Mouse (Mus musculus) midbrain, embryonic 10.5 days (tissue): ENCODE measurements around the gene Lix1l. TPM values are rescaled to one million over a fixed set of nuclear protein-coding genes. Genes with fewer than 3 reads are reported as not detected.

ENCODE experiments used
- DNase-seq: peaks from one replicate; pipeline ENCODE4 v3.0.0-alpha.2; 2017; ENCODE audit warnings: low spot score
- H3K27ac ChIP-seq: fragments of 300-500 bp; sonication (generic); replicated peaks from 2 replicates; pipeline ENCODE4 v1.5.1; 2016; ENCODE audit warnings: mild to moderate bottlenecking
- H3K27me3 ChIP-seq: fragments of 300-500 bp; sonication (generic); 2 replicates; pipeline ENCODE4 v1.6.1; 2016; ENCODE audit warnings: low read depth, mild to moderate bottlenecking; ENCODE audit not compliant: poor library complexity, severe bottlenecking
- H3K36me3 ChIP-seq: fragments of 300-500 bp; sonication (generic); 2 replicates; pipeline ENCODE4 v1.6.1; 2016; ENCODE audit warnings: mild to moderate bottlenecking, moderate library complexity
- H3K4me1 ChIP-seq: fragments of 300-500 bp; sonication (generic); 2 replicates; pipeline ENCODE4 v1.6.1; 2016
- H3K4me3 ChIP-seq: fragments of 300-500 bp; sonication (generic); 2 replicates; pipeline ENCODE4 v1.5.1; 2016; ENCODE audit warnings: mild to moderate bottlenecking, moderate library complexity
- H3K9me3 ChIP-seq: fragments of 300-500 bp; sonication (generic); replicated peaks from 2 replicates; pipeline ENCODE4 v1.6.1; 2016; ENCODE audit warnings: mild to moderate bottlenecking
- whole genome bisulfite sequencing: fragments of 180-500 bp; shearing (Covaris S2); methylation state at CpG from one replicate; pipeline ENCODE4 v1.1.7; 2016; 5-methylcytosine and 5-hydroxymethylcytosine counted together
- polyA plus RNA-seq: library from polyadenylated mRNA; unstranded; fragments of >200 nt; fragmentation: Nextera tagmentation; extraction: Ambion mirVana; gene quantifications from 2 replicates; pipeline ENCODE4 v1.2.1, GENCODE M21; 2016

Gene Lix1l
- polyA plus RNA-seq, 1 experiment from 2014 or later, result 5.3 TPM

GRCm38 (mm10) chr3:96579239-96579750 lies 21.7 kb upstream of the Lix1l start:
- no peak for DNase-seq
- 0 out of 2 replicates have a peak overlapping the region, but pooled peaks have one; percentile 42 for H3K27ac ChIP-seq
- H3K9me3 ChIP-seq, result no peaks in the 10 kb centered on the region
- peaks cover 48% of the 10 kb centered on the region for H3K4me1 ChIP-seq
- H3K4me3 ChIP-seq, result no peak overlapping the region
- peaks cover 16% of the 10 kb centered on the region for H3K27me3 ChIP-seq
- 79% methylated on average over 4 of the region's 4 CpGs for WGBS
- no peaks in the 10 kb centered on the region for H3K36me3 ChIP-seq

DNA sequence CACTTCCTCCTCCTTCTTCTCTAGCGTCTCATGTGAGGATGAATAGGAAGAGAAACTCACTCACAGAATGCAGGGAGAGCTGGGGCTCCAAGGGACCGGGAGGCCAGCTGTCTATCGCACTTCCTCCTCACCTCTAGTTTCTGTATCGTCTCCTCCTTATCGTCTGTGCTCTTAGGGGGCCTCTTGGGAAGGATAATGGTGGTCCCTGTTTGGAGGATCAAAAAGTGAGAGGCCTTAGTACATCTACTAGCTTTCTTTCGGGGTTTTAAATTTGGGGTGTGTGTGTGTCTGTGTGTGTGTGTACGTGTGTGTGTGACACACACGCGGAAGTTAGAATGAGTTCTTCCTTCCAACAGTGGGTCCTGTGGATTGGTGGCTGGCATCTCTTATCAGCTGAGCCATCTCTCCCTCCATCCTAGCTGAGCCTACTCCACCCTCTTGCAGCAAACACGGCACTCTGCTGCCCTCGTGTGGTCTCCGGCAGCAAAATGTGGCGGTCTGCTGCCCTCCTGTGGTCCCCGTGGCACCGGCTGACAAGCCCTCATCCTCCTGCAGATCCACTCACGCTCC lies 21.0 kb upstream of the Lix1l start:
- Histone ChIP-seq H3K4me1 (peaks cover 48% of the 10 kb centered on the region), H3K27ac (peak overlapping the region; percentile 43; the same call in 1 of the 2 replicates), H3K27me3 (peaks cover 16% of the 10 kb centered on the region), H3K9me3 (no peaks in the 10 kb centered on the region), H3K4me3 (peak overlapping the region; percentile 47), H3K36me3 (no peaks in the 10 kb centered on the region)
- WGBS, result 11% methylated on average over 16 of the region's 16 CpGs
- peak; percentile 90 for DNase-seq

- Histone ChIP-seq H3K4me1 (peaks cover 39% of the 10 kb centered on the region), H3K4me3 (no peak overlapping the region), H3K27ac (no peak overlapping the region), H3K27me3 (peaks cover 16% of the 10 kb centered on the region), H3K9me3 (no peaks in the 10 kb centered on the region), H3K36me3 (no peaks in the 10 kb centered on the region)
- WGBS, result 46% methylated on average over 6 of the region's 6 CpGs
- DNase-seq, result no peak
Measured at GRCm38 (mm10) chr3:96581141-96581540, 19.8 kb upstream of the Lix1l start.

GRCm38 (mm10) chr3:96581771-96582515 lies 19.0 kb upstream of the Lix1l start:
- Histone ChIP-seq H3K4me1 (peaks cover 31% of the 10 kb centered on the region), H3K27me3 (peaks cover 16% of the 10 kb centered on the region), H3K9me3 (no peaks in the 10 kb centered on the region), H3K27ac (no peak overlapping the region), H3K36me3 (no peaks in the 10 kb centered on the region), H3K4me3 (no peak overlapping the region)
- WGBS, result 86% methylated on average over 16 of the region's 16 CpGs
- DNase-seq, result no peak

DNA sequence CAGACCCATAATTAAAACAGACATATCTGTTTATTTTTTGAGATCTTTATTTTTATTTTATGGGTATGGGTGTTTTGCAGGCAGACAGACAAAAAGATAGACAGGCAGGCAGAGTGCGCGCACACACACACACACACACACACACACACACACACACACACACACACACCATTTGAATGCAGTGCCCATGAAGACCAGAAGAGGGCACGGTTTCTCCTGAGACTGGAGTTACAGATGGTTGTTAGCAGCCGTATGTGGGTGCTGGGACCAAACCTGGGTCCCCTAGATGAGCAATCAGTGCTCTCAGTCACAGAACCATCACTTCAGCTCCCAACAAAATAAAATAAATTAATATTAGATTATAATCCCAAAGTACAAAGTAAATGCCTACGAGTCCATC lies 17.6 kb upstream of the Lix1l start:
- Histone ChIP-seq H3K9me3 (0 out of 2 replicates have a peak, but pooled peaks cover 2% of the 10 kb centered on the region), H3K36me3 (no peaks in the 10 kb centered on the region), H3K4me3 (no peak overlapping the region), H3K4me1 (peaks cover 22% of the 10 kb centered on the region), H3K27me3 (peaks cover 16% of the 10 kb centered on the region), H3K27ac (no peak overlapping the region)
- 90% methylated on average over 5 of the region's 5 CpGs for WGBS
- no peak for DNase-seq

GRCm38 (mm10) chr3:96590657-96591056 lies 10.3 kb upstream of the Lix1l start:
- peaks cover 11% of the 10 kb centered on the region for H3K27me3 ChIP-seq
- WGBS, result 81% methylated on average over 4 of the region's 4 CpGs
- peaks cover 20% of the 10 kb centered on the region for H3K4me1 ChIP-seq
- no peak overlapping the region for H3K4me3 ChIP-seq
- 0 out of 2 replicates have a peak, but pooled peaks cover 2% of the 10 kb centered on the region for H3K9me3 ChIP-seq
- H3K36me3 ChIP-seq, result no peaks in the 10 kb centered on the region
- no peak for DNase-seq
- H3K27ac ChIP-seq, result no peak overlapping the region

GRCm38 (mm10) chr3:96593374-96593773 lies 7.6 kb upstream of the Lix1l start:
- Histone ChIP-seq H3K4me3 (peak overlapping the region; percentile 70), H3K9me3 (no peaks in the 10 kb centered on the region), H3K27ac (peak overlapping the region; percentile 86), H3K27me3 (peaks cover 32% of the 10 kb centered on the region), H3K36me3 (no peaks in the 10 kb centered on the region), H3K4me1 (peaks cover 47% of the 10 kb centered on the region)
- DNase-seq, result no peak
- WGBS, result 2% methylated on average over 10 of the region's 10 CpGs

- peaks cover 53% of the 10 kb centered on the region for H3K4me1 ChIP-seq
- H3K36me3 ChIP-seq, result no peaks in the 10 kb centered on the region
- under 1% methylated on average over 38 of the region's 38 CpGs for WGBS
- H3K9me3 ChIP-seq, result no peaks in the 10 kb centered on the region
- peak within 1 kb of the TSS; percentile 70 for H3K4me3 ChIP-seq
- DNase-seq, result peak; percentile 95
- H3K27me3 ChIP-seq, result peaks cover 38% of the 10 kb centered on the region
- peak within 1 kb of the TSS; percentile 86 for H3K27ac ChIP-seq
Measured at GRCm38 (mm10) chr3:96593790-96594560, 7.0 kb upstream of the Lix1l start, which contains the start of gene Polr3gl. TSS of gene Polr3gl (minus strand) at chr3:96594181.

DNA sequence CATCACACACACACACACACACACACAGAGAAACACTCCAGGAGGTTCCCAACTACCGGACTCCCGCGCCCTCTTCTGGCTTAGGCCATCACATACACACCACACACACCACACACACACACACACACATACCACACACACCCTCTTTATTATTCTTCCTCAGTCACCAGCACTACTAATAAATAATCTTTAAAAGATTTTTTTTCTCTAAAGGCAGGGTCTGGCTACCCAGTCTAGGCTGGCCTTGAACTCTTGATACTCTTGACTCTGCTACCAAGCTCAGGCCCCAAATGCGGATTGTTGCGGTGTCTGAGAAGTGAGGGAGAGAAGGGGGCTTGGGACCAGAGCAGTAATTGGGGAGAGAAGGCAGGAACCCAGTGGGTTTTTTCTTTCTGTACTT lies 6.1 kb upstream of the Lix1l start:
- H3K27ac ChIP-seq, result no peak overlapping the region
- H3K36me3 ChIP-seq, result no peaks in the 10 kb centered on the region
- DNase-seq, result no peak
- peaks cover 59% of the 10 kb centered on the region for H3K4me1 ChIP-seq
- no peaks in the 10 kb centered on the region for H3K9me3 ChIP-seq
- 77% methylated on average over 5 of the region's 5 CpGs for WGBS
- peaks cover 46% of the 10 kb centered on the region for H3K27me3 ChIP-seq
- no peak overlapping the region for H3K4me3 ChIP-seq

DNA sequence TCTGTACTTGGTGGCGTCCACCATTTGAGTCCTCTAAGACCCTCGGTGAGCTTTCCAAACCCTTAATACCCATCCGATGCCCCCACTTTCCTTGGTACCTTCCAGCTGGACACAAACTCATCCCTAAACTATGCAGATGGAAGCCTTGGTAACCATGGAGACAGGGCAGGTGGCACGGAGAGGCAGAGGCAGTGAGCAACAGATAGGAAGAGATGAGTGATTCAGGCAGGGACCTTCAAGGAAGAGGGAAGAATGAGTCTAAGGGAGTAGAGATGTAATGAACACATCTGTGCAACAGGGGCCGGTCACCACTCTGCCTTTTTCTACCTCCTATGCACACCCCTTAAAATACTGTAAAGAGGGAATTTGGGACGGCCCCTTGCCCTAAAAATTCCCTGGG lies 5.3 kb upstream of the Lix1l start:
- no peak for DNase-seq
- 32% methylated on average over 6 of the region's 6 CpGs for WGBS
- Histone ChIP-seq H3K9me3 (no peaks in the 10 kb centered on the region), H3K27ac (no peak overlapping the region), H3K36me3 (no peaks in the 10 kb centered on the region), H3K27me3 (peaks cover 51% of the 10 kb centered on the region), H3K4me1 (peaks cover 67% of the 10 kb centered on the region), H3K4me3 (peak overlapping the region; percentile 66)

DNA sequence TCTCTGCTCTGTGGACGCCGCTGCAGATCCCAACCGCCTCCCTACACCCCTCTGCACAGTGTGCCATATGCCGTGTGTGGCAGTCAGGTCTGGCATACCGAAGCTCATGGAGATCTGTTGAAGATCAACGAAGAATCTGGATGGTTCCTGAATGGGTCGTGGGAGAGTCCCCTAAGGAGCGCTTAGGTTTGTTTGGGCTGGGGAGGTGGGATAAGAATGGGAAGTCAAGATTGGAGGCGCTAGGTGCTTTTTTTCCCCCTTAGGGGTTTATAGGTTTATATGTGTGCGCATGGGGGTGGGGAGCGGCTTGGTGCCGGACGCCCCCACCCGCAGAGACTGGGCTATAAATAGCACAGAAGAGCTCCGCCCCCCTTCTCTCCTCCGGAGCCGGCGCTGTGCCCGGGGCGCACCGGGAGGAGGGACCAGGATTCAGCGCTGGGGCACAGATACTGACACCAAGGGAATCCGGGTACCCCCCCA lies 4.7 kb upstream of the Lix1l start, which contains the start of gene Ankrd34a:
Gene Ankrd34a, plus strand, starts transcription at position 409 of the 480 bp plus-strand sequence.
- Histone ChIP-seq H3K27ac (peak within 1 kb of the TSS; percentile 89), H3K4me1 (peaks cover 72% of the 10 kb centered on the region), H3K27me3 (peaks cover 51% of the 10 kb centered on the region), H3K9me3 (no peaks in the 10 kb centered on the region), H3K4me3 (peak within 1 kb of the TSS; percentile 66), H3K36me3 (no peaks in the 10 kb centered on the region)
- under 1% methylated on average over 23 of the region's 23 CpGs for WGBS
- peak; percentile 30 for DNase-seq

DNA sequence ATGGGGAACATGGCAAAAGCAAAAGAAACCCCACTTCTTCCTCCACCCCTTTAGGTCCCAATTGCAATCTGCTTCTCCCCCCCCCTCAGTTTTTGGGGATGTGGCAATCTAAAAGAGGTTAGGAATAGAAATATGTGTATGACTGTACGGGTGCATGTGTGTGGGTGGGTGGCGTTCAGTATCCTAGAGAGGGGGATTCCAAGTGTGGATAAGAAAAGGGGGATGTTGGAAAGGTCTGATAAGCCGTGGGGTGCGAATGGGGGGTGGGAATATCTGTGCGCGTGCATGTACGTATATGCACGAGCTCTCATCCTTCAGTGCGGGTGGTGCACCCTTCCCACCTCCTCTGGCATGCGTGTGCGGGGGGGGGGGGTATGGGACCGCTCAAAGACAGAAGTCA lies 4.1 kb upstream of the Lix1l start:
- peak overlapping the region; percentile 66 for H3K4me3 ChIP-seq
- H3K27ac ChIP-seq, result peak overlapping the region; percentile 89
- 2% methylated on average over 11 of the region's 12 CpGs for WGBS
- peaks cover 51% of the 10 kb centered on the region for H3K27me3 ChIP-seq
- H3K9me3 ChIP-seq, result no peaks in the 10 kb centered on the region
- no peaks in the 10 kb centered on the region for H3K36me3 ChIP-seq
- H3K4me1 ChIP-seq, result peaks cover 78% of the 10 kb centered on the region
- DNase-seq, result no peak
